Mouse (Mus musculus) yolk sac, embryonic 10.5 days (tissue): ENCODE measurements around the gene Mrpl54.

Experiments
- DNase-seq: peaks from one replicate; pipeline ENCODE4 v3.0.0-alpha.2; 2017; ENCODE audit warnings: low spot score

Gene Mrpl54

DNA sequence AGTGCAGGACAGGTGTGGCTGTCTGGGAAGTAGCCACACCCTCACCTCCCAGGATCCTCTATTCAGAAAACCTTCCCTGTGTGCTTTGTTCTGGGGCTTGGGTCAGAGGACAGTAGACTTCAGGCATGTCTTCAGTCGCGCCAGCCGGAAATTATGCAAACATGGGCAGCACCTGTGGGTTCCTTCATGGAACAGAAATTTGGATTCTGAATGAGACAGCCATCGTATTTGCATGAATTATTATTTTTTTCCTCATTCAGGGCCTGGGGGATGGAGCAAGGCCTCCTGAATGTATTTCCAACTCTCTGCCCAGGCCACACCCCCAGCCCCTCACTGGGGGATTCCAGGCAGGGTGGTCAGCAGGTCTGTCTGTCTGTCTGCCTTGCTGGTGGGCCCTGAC, 5.7 kb downstream of the Mrpl54 start:
- no peak for DNase-seq

DNA sequence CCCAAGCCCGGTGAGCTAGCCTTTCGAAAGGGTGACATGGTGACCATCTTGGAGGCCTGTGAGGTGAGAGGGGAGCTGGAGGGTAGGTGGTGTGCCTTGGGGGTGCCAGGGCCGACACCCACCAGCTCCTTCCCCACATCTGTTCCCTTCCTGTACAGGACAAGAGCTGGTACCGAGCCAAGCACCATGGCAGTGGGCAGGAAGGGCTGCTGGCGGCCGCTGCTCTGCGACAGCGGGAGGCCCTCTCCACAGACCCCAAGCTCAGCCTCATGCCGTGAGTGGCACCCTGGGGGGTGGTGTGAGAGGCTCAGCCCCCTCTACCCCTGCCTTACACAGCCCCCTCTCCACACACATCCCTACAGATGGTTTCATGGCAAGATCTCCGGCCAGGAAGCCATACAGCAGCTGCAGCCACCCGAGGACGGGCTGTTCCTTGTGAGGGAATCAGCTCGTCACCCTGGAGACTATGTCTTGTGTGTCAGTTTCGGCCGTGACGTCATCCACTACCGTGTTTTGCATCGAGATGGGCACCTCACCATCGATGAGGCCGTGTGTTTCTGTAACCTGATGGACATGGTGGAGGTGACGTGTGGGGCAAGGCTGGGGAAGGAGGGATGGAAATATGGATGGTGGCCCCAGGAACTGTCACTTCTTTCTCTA, 7.4 kb downstream of the Mrpl54 start:
- no peak for DNase-seq

GRCm38 (mm10) chr10:81257158-81258039, 9.3 kb downstream of the Mrpl54 start:
- no peak for DNase-seq

DNA sequence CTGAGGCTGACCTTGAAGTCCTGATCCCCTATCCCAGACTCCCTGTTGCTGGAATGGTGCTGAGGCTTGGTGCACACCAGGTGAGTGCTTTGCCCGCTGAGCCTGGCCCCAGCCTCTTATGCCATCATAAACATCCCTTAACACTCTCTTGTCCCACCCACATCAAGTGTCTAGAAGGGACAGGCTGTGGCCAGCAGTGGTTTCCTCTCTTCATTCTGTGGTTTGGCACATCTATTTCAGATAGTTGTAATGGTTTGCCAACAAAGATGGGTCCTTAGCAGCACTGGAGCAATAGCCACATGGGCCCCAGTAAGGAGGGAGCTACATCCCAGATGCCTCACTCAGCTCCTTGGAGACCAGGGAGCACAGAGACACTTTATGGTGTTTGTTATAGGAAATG, 11.8 kb downstream of the Mrpl54 start:
- no peak for DNase-seq

- no peak for DNase-seq
These were observed 14.0 kb downstream of the Mrpl54 start, which contains the start of gene Matk for GRCm38 (mm10) chr10:81252424-81253419. Gene Matk (plus strand): TSS chr10:81252935.

GRCm38 (mm10) chr10:81249442-81249841, 17.3 kb downstream of the Mrpl54 start:
- DNase-seq: no peak

DNA sequence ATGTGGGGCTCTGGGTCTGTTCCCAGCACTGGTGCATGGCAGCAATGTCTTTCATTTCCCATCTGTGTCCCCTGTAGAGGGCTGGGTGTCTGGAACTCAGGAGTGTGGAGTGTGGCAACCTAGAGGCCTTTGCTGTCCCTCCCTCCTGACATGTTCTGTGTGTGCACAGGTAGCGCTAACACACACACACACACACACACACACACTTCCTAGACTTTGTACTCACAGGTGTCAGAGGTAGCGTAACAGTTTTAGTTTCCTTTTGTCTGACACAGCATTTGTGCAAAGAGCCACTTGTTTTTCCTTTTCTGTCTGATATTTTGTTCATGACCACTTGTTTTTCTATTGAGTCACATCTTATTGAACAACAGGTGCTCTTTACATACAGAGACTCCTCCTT, 18.9 kb downstream of the Mrpl54 start:
- DNase-seq: no peak

GRCm38 (mm10) chr10:81245166-81245565, 21.6 kb downstream of the Mrpl54 start:
- DNase-seq: no peak

DNA sequence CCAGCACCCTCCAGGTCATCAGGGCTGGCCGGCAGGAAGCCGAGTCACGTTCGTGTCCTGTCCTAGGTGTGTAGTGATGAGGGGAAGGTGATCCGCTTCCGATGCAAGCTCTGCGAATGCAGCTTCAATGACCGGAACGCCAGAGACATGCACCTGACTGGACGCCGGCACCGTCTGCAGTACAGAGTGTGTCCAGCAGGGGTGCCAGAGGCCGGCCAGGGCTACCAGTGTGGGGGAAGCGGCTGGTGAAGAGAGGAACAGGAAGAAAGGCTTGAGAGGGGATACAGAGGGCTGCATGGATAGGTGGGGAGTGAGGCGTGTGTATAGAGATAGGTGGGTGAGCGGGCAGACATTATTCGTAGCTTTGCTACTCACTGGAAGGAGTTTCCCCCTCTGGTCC, 22.1 kb downstream of the Mrpl54 start:
- peak; percentile 68 for DNase-seq

DNA sequence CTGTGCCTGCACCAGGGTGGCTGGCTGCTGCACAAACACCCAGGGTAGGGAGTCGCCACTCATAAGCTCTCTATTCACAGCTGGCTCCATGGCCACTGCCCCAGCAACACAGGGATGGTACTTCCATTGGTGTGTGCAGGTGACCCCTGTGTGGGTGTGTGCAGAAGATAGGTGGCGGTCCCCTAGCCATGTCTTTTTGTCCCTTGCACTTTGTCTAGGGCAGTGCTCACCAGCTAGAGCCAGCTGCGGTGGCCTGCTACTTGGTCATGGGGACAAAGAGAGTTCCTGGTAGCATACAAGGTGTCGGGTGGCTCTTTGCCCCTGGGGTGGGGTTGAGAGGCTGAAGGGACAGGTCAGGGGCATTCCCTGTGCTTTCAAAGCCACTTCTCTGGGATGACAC, 22.6 kb downstream of the Mrpl54 start:
- DNase-seq: no peak

- no peak for DNase-seq
These were observed 24.7 kb downstream of the Mrpl54 start for GRCm38 (mm10) chr10:81242021-81242420.

DNA sequence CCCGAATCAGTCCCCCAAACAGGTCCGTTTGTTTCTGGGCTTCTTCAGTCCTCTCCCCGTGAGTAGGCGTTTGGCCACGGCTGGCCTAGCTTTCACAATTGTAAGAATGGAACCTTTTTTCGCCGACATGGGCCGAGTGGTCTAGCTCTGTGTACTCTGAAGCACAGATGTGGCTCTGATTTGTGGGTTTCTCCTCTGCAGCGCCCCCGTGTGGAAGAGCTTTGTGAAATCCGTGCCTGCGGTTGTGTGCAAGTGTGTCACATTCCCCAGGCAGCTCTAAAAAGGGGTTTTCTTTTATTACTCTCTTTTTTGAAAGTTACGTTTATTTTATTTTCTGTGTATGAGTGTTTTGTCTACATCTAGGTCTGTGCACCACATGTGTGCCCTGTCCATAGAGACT, 25.9 kb downstream of the Mrpl54 start:
- no peak for DNase-seq

- no peak for DNase-seq
These were observed 28.1 kb downstream of the Mrpl54 start for GRCm38 (mm10) chr10:81238618-81239017.

DNA sequence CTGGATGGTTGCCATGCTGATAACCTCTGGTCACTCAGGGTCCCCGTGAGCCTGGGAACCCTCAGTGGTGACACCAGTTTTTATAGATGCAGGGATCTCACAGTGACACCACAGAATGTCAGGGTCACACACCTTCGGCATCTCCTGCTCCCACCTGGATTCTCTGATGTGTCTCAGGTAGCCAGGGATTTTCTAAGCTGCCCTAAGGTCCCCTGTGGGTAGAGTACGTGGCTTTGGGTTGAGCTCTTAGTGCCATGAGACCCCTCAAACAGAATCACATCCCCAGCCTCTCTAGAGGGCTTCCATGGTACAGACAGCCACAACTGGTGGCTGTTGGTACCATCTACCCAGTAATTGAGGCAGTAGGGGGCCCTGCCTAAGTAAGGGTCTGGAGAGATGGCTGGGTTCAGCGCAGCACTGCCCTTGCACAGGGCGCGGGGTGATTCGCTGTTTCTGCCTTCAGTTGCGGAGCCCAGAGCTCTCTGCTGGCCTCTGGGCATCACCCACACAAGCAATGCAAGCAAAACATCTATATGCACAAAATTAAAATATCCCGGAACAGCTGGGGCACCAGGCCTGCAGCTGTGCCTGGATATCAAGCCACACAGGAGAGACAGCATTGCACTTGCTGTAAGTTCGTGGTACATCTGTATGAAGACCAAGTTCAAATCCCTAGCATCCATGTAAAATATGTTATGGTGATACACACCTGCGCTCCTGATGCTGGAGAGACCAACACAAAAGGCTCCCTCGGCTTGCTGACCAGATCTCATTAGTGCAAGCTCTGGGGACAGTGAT, 30.1 kb downstream of the Mrpl54 start:
- DNase-seq: no peak

DNA sequence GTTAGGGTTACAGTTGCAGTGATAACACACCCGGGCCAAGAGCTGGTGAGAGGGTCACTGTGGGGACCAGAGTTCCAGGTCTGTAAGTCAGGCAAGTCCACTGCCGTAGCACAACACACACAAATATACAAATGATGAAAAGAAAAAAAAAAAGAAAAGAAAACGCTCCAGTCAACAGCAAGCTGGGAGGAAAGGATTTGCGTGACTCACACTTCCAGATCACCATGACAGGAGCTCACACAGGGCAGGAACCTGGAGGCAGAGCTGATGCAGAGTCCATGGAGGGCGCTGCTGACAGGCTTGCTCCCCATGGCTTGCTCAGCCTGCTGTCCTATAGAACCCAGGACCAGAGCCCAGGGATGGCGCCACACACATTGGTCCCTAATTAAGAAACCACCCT, 32.5 kb downstream of the Mrpl54 start:
- peak; percentile 63 for DNase-seq

- no peak for DNase-seq
These were observed 33.5 kb downstream of the Mrpl54 start for GRCm38 (mm10) chr10:81233226-81233585.

- peak; percentile 96 for DNase-seq
These were observed 34.0 kb downstream of the Mrpl54 start, which contains the start of gene Zfr2 for GRCm38 (mm10) chr10:81232580-81233225. Gene Zfr2 (plus strand): TSS chr10:81233155.

DNA sequence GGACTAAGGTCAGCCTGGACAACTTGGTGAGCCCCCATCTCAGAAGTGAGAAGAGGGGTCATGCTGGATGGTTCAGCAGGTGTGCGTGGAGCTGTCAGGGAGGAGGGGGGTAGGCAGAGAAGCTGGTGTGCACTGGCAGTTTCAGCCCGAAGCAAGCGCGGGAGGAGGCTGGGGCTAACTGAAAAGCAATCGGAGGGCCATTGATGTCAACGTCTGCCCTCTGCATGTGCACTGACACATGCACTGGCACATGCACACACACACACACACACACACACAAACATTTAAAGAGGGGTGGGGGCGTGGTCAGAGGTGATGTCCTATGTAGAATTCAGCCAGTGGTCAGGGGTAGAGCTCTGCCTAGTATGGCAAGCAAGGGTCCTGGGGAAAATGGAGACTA, 35.3 kb downstream of the Mrpl54 start:
- DNase-seq: no peak

DNA sequence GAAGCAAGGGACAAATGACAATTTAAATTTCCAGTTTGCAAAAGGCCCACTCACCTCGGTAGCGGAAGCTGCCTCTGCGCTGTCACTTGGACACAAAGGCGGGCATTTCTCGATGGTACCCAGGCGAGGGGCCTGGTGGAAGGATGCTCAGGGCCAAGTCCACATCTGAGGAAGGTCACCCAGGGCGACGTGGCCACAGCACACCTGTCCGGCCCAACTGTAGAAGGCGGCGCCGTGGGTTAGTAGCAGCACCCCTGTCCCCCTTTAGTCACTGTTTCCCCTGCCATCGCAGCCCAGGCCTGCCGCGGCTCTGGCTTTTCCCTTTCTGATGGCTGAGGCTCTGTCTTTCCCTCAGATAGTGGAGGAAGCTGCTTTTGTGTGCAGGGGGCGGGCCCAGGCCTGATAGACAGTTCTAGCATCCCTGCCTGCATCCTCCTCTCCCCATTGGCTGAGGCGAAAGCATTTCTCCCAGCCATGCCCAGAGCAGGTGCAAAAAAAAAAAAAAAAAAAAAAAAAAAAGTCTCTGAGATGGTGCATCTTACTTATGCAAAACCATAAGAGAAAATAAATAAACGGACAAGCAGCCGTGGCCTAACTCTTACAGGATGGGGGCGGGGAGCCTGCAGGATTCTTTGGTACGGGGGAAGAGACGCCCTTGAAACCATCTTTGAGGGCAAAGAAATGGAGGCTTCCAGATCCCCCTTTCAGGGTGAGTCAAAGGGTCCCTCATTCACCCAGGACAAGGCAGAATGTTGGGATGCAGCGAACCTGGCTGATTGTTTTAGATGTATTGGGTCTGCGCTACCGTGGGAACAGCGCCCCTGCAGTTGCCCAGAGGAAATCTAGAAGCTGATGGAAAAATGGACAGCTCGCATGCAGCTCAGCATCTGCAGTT, 36.0 kb downstream of the Mrpl54 start, which contains the start of gene Atcay:
Gene Atcay, minus strand, starts transcription at position 396 of the 895 bp plus-strand sequence.
- no peak for DNase-seq
